Mouse (Mus musculus) forebrain, embryonic 12.5 days (tissue): ENCODE measurements around the gene Slc50a1. TPM values are rescaled to one million over a fixed set of nuclear protein-coding genes. Genes with fewer than 3 reads are reported as not detected.

Source experiments
- ATAC-seq: fragments of 200-750 bp; cut with Nextera tagmentation; 2 replicates; pipeline ENCODE4 v1.8.0; 2017; ENCODE audit warnings: moderate TSS enrichment; ENCODE audit not compliant: low FRiP score
- H3K27ac ChIP-seq: fragments of 300-500 bp; sonication (generic); 2 replicates; pipeline ENCODE4 v1.5.1; 2016; ENCODE audit warnings: mild to moderate bottlenecking
- H3K27me3 ChIP-seq: fragments of 300-500 bp; sonication (generic); 2 replicates; pipeline ENCODE4 v1.6.1; 2016; ENCODE audit warnings: mild to moderate bottlenecking
- H3K36me3 ChIP-seq: fragments of 300-500 bp; sonication (generic); replicated peaks from 2 replicates; pipeline ENCODE4 v1.6.1; 2016; ENCODE audit warnings: mild to moderate bottlenecking
- H3K4me1 ChIP-seq: fragments of 300-500 bp; sonication (generic); 2 replicates; pipeline ENCODE4 v1.6.1; 2016
- H3K4me2 ChIP-seq: fragments of 300-500 bp; sonication (generic); 2 replicates; pipeline ENCODE4 v1.6.1; 2016; ENCODE audit warnings: mild to moderate bottlenecking, moderate library complexity
- H3K4me3 ChIP-seq: fragments of 300-500 bp; sonication (generic); replicated peaks from 2 replicates; pipeline ENCODE4 v1.5.1; 2016; ENCODE audit warnings: mild to moderate bottlenecking
- H3K9ac ChIP-seq: fragments of 300-500 bp; sonication (generic); 2 replicates; pipeline ENCODE4 v1.6.1; 2016; ENCODE audit warnings: mild to moderate bottlenecking
- H3K9me3 ChIP-seq: fragments of 300-500 bp; sonication (generic); 2 replicates; pipeline ENCODE4 v1.6.1; 2016
- WGBS: fragments of 180-500 bp; shearing (Covaris S2); methylation state at CpG from one replicate; pipeline ENCODE4 v1.1.7; 2016; 5-methylcytosine and 5-hydroxymethylcytosine counted together
- polyA plus RNA-seq: library from polyadenylated mRNA; unstranded; fragments of >200 nt; fragmentation: Nextera tagmentation; extraction: Ambion mirVana; gene quantifications from 2 replicates; pipeline ENCODE4 v1.2.1, GENCODE M21; 2016

Gene Slc50a1
- polyA plus RNA-seq, 1 experiment from 2014 or later, result 28.6 TPM

DNA sequence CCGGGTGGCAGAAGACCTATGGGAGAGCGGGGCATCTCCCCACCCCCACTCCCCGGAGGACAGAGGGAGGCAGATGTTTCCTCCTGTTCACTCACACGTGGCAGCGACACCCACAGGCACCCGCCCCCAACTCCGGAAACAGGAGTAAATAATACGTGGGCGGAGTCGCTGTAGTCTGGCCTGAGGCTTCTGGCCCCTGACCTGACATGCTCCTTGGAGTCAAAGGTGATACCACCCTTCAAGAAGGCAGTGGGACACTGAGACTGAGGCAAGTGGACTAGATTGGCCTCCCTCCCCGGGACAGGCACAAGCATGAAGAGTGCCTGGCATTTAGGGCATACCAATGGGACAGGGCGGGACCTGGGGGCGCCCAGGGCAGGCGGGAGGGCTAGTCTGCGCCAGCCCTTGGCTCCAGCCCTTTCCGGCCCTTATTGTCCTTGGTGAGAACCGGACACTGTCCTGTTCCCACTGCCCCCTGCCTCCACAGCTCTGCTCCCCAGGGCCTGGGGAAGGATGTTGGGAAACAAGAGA is 18.9 kb downstream of the Slc50a1 start:
- ATAC-seq, result no peak
- H3K27me3 ChIP-seq, result peaks cover 20% of the 10 kb centered on the region; the same call in 1 of the 2 replicates
- no peak overlapping the region for H3K4me2 ChIP-seq
- H3K9me3 ChIP-seq, result no peaks in the 10 kb centered on the region
- peaks cover 16% of the 10 kb centered on the region for H3K36me3 ChIP-seq
- no peak overlapping the region for H3K27ac ChIP-seq
- 9% methylated on average over 17 of the region's 17 CpGs for WGBS
- H3K4me1 ChIP-seq, result peaks cover 30% of the 10 kb centered on the region
- H3K9ac ChIP-seq, result no peak overlapping the region; the same call in 1 of the 2 replicates
- H3K4me3 ChIP-seq, result no peak overlapping the region

DNA sequence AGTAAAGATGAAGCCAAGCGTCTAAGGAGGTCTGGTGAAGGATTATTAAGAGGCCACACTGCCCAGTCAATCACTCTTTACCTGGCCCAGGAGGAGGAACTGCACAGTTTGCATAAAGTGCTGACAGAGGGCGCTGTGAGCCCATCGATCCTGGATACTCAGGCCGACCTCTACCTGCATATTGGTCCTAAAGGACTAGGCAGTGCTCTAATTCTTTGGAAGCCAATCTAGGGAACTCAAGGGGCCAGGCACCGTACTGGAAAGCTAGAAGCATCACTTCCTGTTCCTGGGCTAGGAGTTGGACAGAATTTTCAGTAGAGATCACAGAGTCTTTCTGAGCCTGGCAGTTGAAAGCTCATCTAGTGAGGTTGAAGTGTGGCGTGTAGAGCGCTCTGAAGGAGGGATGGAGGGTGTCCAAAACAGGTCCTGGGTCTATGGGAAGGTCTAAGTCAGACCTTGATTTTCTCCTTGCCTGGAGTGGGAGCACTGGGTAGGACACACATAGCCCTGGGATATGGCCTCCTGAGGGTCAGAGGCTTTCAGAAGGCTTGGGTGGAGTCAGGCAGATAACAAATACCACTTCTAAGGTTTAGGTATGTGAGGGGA is 19.8 kb downstream of the Slc50a1 start:
- Histone ChIP-seq H3K4me1 (peaks cover 36% of the 10 kb centered on the region), H3K27me3 (peaks cover 20% of the 10 kb centered on the region; the same call in 1 of the 2 replicates), H3K27ac (no peak overlapping the region), H3K4me3 (no peak overlapping the region), H3K4me2 (no peak overlapping the region), H3K9me3 (no peaks in the 10 kb centered on the region), H3K9ac (no peak overlapping the region), H3K36me3 (peaks cover 16% of the 10 kb centered on the region)
- no peak for ATAC-seq
- 18% methylated on average over 7 of the region's 7 CpGs for WGBS

DNA sequence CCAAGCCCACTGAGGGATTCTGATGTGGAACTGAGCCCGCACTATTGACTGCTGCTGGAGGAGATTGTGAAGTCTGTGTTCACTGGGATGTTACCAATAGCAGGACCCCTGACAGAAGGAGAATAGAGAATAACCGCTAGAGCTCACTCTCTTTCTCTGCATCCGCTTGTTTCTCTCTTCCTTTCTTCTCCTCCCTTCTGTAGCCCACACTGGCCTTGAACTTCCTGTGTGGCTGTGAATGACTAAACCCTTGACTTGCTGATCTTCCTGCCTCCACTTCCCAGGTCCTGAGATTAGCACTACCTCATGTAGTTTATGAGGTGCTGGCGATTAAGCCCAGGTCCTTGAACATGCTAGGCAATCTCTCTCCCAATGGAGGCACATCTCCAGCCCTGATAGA is 22.9 kb downstream of the Slc50a1 start:
- no peak for ATAC-seq
- H3K4me3 ChIP-seq, result peak overlapping the region; percentile 67
- 91% methylated on average over 4 of the region's 4 CpGs for WGBS
- H3K9me3 ChIP-seq, result no peaks in the 10 kb centered on the region
- H3K4me1 ChIP-seq, result peaks cover 64% of the 10 kb centered on the region
- H3K36me3 ChIP-seq, result peaks cover 16% of the 10 kb centered on the region
- peaks cover 20% of the 10 kb centered on the region; the same call in 1 of the 2 replicates for H3K27me3 ChIP-seq
- no peak overlapping the region for H3K27ac ChIP-seq
- H3K4me2 ChIP-seq, result peak overlapping the region; percentile 91
- peak overlapping the region; percentile 78 for H3K9ac ChIP-seq

DNA sequence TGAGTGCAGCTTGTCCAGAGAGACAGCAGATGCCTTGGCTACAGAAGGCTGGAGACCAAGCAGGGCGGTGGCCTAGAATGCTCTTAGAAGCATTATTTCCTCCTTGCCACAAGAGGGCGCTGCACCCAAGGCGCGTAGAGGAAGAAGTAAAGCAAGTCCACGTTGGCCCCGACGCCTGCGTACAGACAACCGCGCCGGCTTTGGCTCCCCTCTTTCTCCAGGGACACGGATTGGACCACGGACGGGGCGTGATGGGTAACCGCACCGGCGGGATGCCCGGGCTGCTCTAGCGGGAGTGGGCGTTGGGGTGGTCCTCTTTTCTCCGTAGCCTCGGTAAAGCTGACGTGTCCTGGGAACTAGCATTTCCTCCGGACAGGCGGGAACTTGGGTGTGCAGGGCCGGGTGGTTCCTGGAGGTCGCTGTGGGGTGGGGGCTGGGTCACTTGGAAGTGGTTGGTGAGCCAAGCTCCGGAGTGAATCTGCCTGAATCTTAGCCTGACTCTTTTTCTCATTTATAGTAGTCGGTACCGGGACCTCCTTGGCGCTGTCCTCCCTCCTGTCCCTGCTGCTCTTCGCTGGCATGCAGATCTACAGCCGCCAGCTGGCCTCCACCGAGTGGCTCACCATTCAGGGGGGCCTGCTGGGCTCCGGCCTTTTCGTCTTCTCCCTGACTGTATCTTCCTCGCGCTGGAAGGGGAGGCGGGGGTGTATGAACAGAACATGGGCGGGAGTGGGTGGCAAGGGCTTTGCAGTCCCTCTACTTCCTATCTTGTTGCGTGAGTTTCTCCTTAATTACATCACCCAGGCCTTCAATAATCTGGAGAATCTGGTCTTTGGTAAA is 23.9 kb downstream of the Slc50a1 start, which contains the start of gene Trim46:
Trim46 (minus strand) TSS at position 49 of the 840 bp plus-strand sequence.
- Histone ChIP-seq H3K27me3 (peaks cover 11% of the 10 kb centered on the region; the same call in 1 of the 2 replicates), H3K36me3 (peaks cover 26% of the 10 kb centered on the region), H3K4me1 (peaks cover 62% of the 10 kb centered on the region), H3K4me3 (peak within 1 kb of the TSS; percentile 67), H3K9me3 (no peaks in the 10 kb centered on the region), H3K27ac (peak within 1 kb of the TSS; percentile 89), H3K4me2 (peak within 1 kb of the TSS; percentile 91), H3K9ac (peak within 1 kb of the TSS; percentile 78)
- ATAC-seq, result peak; percentile 72
- WGBS, result 1% methylated on average over 42 of the region's 42 CpGs

DNA sequence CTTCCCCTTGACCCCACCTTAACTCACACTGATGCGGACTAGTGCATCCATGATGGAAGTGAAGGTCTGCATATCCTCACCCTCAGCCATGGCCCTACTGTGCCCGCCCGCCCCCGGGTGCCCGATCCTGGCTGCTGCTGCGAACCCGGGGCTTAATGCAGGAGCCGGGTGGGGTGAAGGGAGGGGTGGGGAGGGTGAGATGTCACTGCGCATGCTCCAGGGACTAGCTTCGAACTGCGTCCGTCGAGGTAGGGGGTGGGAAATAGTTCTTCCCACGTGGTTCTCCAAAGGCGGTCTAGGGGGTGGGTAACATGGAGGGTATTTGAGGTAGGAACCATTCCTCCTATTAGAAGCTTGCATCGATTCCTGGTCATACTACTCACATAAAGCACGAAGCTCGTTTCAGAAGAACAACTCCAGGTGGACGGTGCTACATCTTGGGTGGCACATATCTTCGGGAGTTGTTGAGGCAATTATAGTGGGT is 24.6 kb downstream of the Slc50a1 start, which contains the start of gene Krtcap2:
Krtcap2 (plus strand) TSS at position 279 of the 484 bp plus-strand sequence.
- Histone ChIP-seq H3K27ac (peak within 1 kb of the TSS; percentile 89), H3K4me1 (peaks cover 54% of the 10 kb centered on the region), H3K4me2 (peak within 1 kb of the TSS; percentile 91), H3K27me3 (peaks cover 3% of the 10 kb centered on the region; the same call in 1 of the 2 replicates), H3K9me3 (no peaks in the 10 kb centered on the region), H3K36me3 (peaks cover 34% of the 10 kb centered on the region), H3K9ac (peak within 1 kb of the TSS; percentile 78), H3K4me3 (peak within 1 kb of the TSS; percentile 67)
- ATAC-seq, result peak; percentile 45
- WGBS, result 4% methylated on average over 20 of the region's 20 CpGs

DNA sequence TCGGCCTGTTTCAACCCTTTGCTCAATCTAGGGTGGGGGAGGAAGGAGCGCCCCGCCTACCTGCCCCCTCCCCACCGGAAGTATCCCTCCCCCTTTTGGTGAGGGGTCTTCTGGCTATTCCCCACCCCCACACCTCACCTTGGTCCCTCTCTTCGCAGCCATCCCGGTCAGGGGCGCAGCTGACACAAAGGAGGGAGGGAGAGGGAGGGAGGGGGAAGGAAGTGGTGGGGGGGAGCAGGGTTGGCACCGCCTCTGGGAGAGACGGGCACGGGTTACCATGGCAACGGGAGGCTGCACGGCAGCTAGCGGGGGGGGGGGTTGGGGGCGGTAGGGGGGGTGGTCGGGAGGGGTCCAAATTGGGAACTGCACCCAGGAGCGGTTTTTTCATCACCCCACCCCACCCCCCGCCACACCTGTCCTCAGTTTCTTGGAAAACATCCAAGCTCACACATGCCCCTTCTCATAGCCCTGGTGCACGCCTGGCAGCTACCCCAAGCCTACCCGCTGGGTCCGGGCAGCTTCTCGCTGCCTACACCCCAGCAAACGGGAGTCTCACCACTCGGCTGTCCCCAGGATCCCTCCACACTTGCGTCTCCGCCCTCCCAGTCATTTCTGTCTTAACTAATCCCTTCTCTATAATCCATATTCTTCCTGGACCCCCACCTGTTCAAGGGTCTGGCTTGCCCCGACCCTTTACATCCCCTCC is 25.2 kb downstream of the Slc50a1 start:
- peaks cover 38% of the 10 kb centered on the region for H3K36me3 ChIP-seq
- H3K4me3 ChIP-seq, result peak overlapping the region; percentile 67
- no peaks in the 10 kb centered on the region for H3K27me3 ChIP-seq
- H3K9me3 ChIP-seq, result no peaks in the 10 kb centered on the region
- H3K4me2 ChIP-seq, result peak overlapping the region; percentile 91
- 0% methylated on average over 24 of the region's 26 CpGs for WGBS
- peak overlapping the region; percentile 89 for H3K27ac ChIP-seq
- peaks cover 50% of the 10 kb centered on the region for H3K4me1 ChIP-seq
- peak overlapping the region; percentile 67 for H3K9ac ChIP-seq
- peak; percentile 71 for ATAC-seq

DNA sequence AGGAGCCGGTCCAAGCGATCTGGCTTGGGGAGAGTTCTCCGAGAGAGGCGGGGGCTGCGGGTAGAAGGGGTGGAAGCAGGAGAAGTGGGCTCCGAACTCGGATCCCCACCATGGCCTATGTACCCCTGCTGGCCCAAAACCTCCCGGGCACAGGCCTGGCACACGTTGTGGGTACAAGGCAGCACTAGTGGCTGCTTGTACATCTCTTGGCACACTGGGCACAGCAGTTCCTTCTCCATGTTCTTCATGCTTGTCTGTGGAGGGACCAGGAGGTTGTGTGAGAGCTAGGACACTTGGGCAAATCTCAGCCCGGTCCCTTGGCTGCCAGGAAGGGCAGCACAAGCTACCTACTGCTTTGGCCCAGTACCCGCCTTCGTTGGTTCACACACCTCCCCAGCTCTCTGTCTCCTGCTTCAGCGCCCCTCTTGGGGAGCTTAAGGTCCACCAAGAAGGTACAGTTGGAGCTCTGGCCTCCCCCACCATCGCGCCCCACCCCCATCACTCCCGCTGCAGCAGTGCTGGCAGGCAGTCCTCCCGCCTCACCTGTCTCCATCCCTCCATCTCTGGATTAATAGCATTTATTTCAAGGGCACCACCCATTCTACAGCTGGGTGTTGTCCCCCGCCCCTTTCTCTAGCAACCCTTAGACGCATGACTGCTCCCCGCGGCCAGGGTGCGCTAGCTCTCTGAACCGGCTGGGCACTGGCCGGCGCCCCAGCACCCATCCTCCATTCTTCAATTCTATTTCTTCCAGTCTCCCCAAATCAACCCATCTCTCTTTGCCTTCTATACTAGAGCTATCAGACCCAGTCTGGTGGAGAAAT is 26.0 kb downstream of the Slc50a1 start:
- H3K27me3 ChIP-seq, result no peaks in the 10 kb centered on the region
- no peaks in the 10 kb centered on the region for H3K9me3 ChIP-seq
- H3K4me1 ChIP-seq, result peaks cover 50% of the 10 kb centered on the region
- peak overlapping the region; percentile 67 for H3K4me3 ChIP-seq
- ATAC-seq, result peak; percentile 12
- 14% methylated on average over 25 of the region's 25 CpGs for WGBS
- peak overlapping the region; percentile 91 for H3K4me2 ChIP-seq
- H3K27ac ChIP-seq, result peak overlapping the region; percentile 89
- peak overlapping the region; percentile 67 for H3K9ac ChIP-seq
- peaks cover 37% of the 10 kb centered on the region for H3K36me3 ChIP-seq

DNA sequence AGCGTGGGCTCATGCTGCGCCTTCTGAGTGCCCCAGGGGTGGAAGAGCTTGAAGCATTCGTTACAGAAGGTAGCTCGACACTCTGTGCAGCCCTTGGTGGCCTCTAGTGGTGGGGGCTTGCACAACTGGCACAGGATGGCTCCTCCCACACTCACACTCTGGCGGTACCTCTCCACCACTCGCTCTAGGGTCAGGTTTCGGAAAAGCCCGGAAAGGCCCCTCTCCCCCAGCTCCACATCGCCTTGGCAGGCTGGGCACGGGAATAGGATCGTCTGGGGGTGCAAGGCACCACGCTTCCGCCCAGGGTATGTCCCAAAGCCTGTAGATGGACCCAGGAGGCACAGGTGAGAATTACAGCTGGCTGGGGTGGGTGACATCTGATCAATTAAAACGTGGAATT is 26.8 kb downstream of the Slc50a1 start:
- H3K27me3 ChIP-seq, result no peaks in the 10 kb centered on the region
- peak overlapping the region; percentile 67 for H3K9ac ChIP-seq
- no peak; the same call in 1 of the 2 replicates for ATAC-seq
- H3K9me3 ChIP-seq, result no peaks in the 10 kb centered on the region
- H3K36me3 ChIP-seq, result peaks cover 39% of the 10 kb centered on the region
- peak overlapping the region; percentile 89 for H3K27ac ChIP-seq
- H3K4me3 ChIP-seq, result peak overlapping the region; percentile 67
- 11% methylated on average over 14 of the region's 14 CpGs for WGBS
- H3K4me1 ChIP-seq, result peaks cover 50% of the 10 kb centered on the region
- H3K4me2 ChIP-seq, result peak overlapping the region; percentile 91

DNA sequence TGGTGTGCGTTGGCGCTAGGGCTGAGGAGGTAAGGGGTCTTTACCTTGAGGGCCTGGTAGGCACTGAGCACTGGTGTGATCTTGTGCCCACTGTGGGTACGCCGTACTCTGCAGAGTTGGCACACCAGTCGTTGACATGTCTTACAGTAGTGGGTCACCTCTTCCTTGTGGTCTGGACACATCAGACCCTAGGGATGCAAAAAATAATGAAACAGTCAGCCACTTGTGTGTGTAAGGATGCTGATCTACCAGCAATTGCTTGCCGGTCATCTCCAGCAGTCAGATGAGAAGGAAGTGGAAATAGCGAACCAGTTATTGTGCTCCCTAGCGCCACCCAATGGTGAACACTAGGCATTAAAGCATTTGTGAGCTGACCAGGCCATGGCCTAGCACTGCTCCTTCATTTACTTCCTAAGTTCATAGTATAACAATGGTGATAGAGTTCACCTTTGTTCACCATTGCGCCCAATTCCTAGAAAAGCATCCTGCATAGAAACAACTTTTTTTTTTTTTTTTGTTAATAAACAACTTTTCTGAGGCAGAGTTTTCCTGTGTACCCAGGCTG is 28.0 kb downstream of the Slc50a1 start:
- Histone ChIP-seq H3K4me3 (no peak overlapping the region), H3K9ac (no peak overlapping the region; the same call in 1 of the 2 replicates), H3K27ac (no peak overlapping the region), H3K9me3 (no peaks in the 10 kb centered on the region), H3K4me1 (peaks cover 42% of the 10 kb centered on the region), H3K27me3 (no peaks in the 10 kb centered on the region), H3K36me3 (peaks cover 45% of the 10 kb centered on the region), H3K4me2 (no peak overlapping the region)
- ATAC-seq, result no peak
- 73% methylated on average over 9 of the region's 9 CpGs for WGBS

DNA sequence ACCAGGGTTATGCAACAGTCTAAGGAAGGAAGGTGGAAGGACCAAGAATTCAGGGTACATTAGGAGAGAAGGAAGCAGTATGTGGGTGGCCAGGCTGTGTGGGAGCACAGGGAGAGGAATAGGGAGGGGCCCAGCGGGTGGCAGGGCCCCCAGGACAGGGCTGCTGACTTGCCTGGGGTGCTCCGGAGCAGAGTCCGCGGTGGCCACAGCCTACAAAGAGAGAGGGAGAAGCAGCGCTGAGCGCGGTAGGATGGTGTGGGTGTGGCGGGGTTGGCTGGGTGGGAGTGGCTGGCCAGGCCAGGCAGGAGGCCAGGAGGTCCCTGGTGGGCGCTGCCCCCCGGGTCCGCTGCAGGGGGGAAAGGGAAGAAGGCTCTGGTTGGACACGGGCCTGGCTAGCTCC is 31.9 kb downstream of the Slc50a1 start:
- WGBS, result 86% methylated on average over 9 of the region's 12 CpGs
- no peak overlapping the region for H3K4me2 ChIP-seq
- no peak for ATAC-seq
- peaks cover 84% of the 10 kb centered on the region for H3K36me3 ChIP-seq
- no peak overlapping the region for H3K27ac ChIP-seq
- H3K9ac ChIP-seq, result no peak overlapping the region
- peaks cover 8% of the 10 kb centered on the region for H3K4me1 ChIP-seq
- no peaks in the 10 kb centered on the region for H3K9me3 ChIP-seq
- H3K27me3 ChIP-seq, result no peaks in the 10 kb centered on the region
- H3K4me3 ChIP-seq, result no peak overlapping the region

DNA sequence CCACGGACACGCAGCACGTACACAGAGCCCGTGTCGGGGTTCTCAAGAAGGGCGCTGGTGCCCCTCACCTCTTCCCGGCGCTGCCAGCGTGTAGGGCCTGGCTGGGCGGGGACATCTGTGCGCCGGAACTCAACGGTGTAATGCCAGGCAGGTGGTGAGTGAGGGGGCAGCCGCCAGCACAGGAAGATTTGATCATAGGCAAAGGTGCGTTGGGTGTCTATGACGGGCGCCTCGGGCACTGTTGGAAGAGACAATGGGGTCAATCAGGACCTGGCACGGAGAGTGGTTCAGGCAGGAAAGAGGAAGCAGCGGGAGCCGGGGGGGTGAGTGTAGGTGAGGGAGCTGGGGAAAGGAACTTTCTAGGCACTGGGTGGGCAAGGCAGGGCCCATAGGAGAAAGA is 32.7 kb downstream of the Slc50a1 start:
- Histone ChIP-seq H3K27me3 (no peaks in the 10 kb centered on the region), H3K9me3 (no peaks in the 10 kb centered on the region), H3K4me2 (no peak overlapping the region), H3K9ac (no peak overlapping the region), H3K4me1 (no peaks in the 10 kb centered on the region; the same call in 1 of the 2 replicates), H3K36me3 (peaks cover 89% of the 10 kb centered on the region), H3K4me3 (no peak overlapping the region), H3K27ac (no peak overlapping the region)
- no peak for ATAC-seq
- WGBS, result 95% methylated on average over 21 of the region's 21 CpGs
